Mouse (Mus musculus): ENCODE data around the gene Cpne5. TPM values are rescaled to one million over a fixed set of nuclear protein-coding genes. Genes with fewer than 3 reads are reported as not detected.
"Not testable (repeated sequence)": the region's sequence is repeated elsewhere in the genome, so short reads cannot be mapped to it uniquely, and the experiment has no call there.

Gene Cpne5
- total and polyA plus RNA-seq, 2 experiments from 2014 or later = 61.6 to 65.8 TPM

- Histone ChIP-seq H3K36me3 (ENCODE audit: insufficient read depth, low read length) (no peaks in the 10 kb centered on the region), H3K4me3 (ENCODE audit: low read length) (no peak overlapping the region), H3K4me2 (ENCODE audit: low read depth, low read length) (no peak overlapping the region), H3K9me3 (ENCODE audit: low read length) (no peaks in the 10 kb centered on the region), H3K4me1 (ENCODE audit: insufficient read depth, low read length) (no peaks in the 10 kb centered on the region), H3K27me3 (ENCODE audit: insufficient read depth, low read length) (no peaks in the 10 kb centered on the region), H3K9ac (replicated peaks; ENCODE audit: low read length) (no peak overlapping the region), H3K27ac (no peak overlapping the region)
- no peak for DNase-seq (ENCODE audit: low spot score)
- no peak for TF ChIP-seq CTCF (IDR thresholded peaks at IDR 0.05; ENCODE audit: low read depth)
- 58% methylated on average over 6 of the region's 6 CpGs for WGBS
- no peak for ATAC-seq
These were observed 115.2 kb downstream of the Cpne5 start for GRCm38 (mm10) chr17:29122817-29123216.

DNA sequence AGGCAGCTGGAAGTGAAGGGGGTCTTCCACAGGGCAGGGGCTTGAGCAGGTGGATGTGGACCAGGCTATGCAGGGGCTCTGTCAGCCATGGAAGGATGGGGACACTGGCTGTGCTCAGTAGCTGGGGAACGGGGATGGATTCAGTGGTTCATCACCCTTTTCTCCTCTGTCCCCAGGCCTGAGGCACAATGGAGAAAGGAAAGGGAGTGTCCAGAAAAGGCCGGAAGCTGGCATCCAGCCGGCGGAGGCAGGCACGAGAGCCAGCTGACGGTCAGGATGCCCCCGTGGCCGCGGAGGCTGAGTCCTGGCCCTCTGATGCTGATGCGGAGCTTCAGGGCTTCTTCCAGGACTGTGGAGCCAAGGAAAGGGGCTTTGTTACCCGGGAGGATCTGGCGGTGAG, 117.3 kb downstream of the Cpne5 start:
- Histone ChIP-seq H3K36me3 (ENCODE audit: insufficient read depth, low read length) (no peaks in the 10 kb centered on the region), H3K9me3 (ENCODE audit: low read length) (no peaks in the 10 kb centered on the region), H3K4me2 (ENCODE audit: low read depth, low read length) (no peak overlapping the region), H3K4me3 (ENCODE audit: low read length) (no peak overlapping the region), H3K27me3 (ENCODE audit: insufficient read depth, low read length) (no peaks in the 10 kb centered on the region), H3K9ac (replicated peaks; ENCODE audit: low read length) (no peak overlapping the region), H3K4me1 (ENCODE audit: insufficient read depth, low read length) (no peaks in the 10 kb centered on the region), H3K27ac (no peak overlapping the region)
- no peak for TF ChIP-seq CTCF (IDR thresholded peaks at IDR 0.05; ENCODE audit: low read depth)
- WGBS = 50% methylated on average over 12 of the region's 12 CpGs
- ATAC-seq (no peak), DNase-seq (ENCODE audit: low spot score) (peak; percentile 26)

GRCm38 (mm10) chr17:29118057-29118456, 119.9 kb downstream of the Cpne5 start:
- Histone ChIP-seq H3K27me3 (ENCODE audit: insufficient read depth, low read length) (no peaks in the 10 kb centered on the region), H3K36me3 (ENCODE audit: insufficient read depth, low read length) (no peaks in the 10 kb centered on the region), H3K9me3 (ENCODE audit: low read length) (no peaks in the 10 kb centered on the region), H3K27ac (no peak overlapping the region), H3K4me2 (ENCODE audit: low read depth, low read length) (no peak overlapping the region), H3K4me1 (ENCODE audit: insufficient read depth, low read length) (no peaks in the 10 kb centered on the region), H3K4me3 (ENCODE audit: low read length) (no peak overlapping the region), H3K9ac (replicated peaks; ENCODE audit: low read length) (no peak overlapping the region)
- ATAC-seq = no peak
- no peak for TF ChIP-seq CTCF (IDR thresholded peaks at IDR 0.05; ENCODE audit: low read depth)
- WGBS = 63% methylated on average over 5 of the region's 5 CpGs
- DNase-seq (ENCODE audit: low spot score) = no peak

DNA sequence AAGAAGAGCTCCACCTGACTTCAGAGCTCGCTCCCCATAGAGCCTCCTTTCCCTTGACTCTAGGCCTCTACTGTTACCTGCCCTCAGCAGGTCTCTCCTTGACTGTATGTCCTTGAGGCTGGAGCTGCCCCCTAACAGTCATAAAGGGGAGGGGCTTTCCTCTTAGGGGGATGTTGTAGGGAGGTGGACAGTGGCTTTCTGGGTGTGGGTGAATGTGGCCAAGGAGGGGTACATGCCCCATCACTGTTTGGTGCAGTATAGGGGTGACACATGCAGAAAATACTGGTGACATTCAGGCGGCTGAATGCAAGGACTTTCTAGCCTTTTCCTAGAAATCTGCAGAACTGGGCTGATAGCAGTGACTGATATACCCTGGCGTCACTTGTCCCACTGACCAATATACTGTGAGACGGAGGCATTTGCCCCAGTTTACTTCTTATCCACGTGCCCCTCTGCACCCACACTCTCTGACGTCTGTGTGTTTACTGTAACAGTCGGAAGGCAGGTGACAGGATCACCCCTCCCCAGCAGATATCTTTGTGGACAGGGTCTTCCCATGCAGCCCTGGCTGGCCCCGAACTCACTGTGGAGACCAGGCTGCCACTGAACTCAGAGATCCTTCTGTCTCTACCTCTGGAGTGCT, 120.8 kb downstream of the Cpne5 start:
- H3K9ac ChIP-seq (replicated peaks; ENCODE audit: low read length) = no peak overlapping the region
- DNase-seq (ENCODE audit: low spot score) = no peak
- 79% methylated on average over 8 of the region's 8 CpGs for WGBS
- no peaks in the 10 kb centered on the region for H3K9me3 ChIP-seq (ENCODE audit: low read length)
- no peaks in the 10 kb centered on the region for H3K36me3 ChIP-seq (ENCODE audit: insufficient read depth, low read length)
- no peak overlapping the region for H3K27ac ChIP-seq
- H3K4me1 ChIP-seq (ENCODE audit: insufficient read depth, low read length) = no peaks in the 10 kb centered on the region
- no peak for TF ChIP-seq CTCF (IDR thresholded peaks at IDR 0.05; ENCODE audit: low read depth)
- H3K27me3 ChIP-seq (ENCODE audit: insufficient read depth, low read length) = no peaks in the 10 kb centered on the region
- no peak for ATAC-seq
- no peak overlapping the region for H3K4me3 ChIP-seq (ENCODE audit: low read length)
- H3K4me2 ChIP-seq (ENCODE audit: low read depth, low read length) = no peak overlapping the region

DNA sequence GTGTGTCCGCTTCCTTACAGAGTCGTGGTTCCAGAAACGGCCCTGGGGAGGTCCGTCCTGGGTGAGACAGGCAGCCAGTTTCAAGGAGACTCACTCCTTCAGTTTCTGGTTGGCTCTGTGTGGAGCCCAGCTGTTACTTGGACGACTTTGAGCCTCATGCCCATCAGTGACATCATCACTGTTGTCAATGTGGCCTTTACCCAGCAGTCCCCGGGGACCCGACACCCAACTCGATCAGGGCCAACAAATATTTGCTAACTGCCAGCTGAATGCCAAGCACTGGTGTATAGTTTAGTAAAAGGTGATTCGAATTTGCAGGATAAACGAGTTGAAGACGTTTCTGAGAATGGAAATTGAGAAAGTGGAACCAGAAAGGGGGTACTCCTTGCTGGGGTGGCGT, 121.9 kb downstream of the Cpne5 start:
- no peak for ATAC-seq
- no peak for DNase-seq (ENCODE audit: low spot score)
- H3K4me1 ChIP-seq (ENCODE audit: insufficient read depth, low read length) = no peaks in the 10 kb centered on the region

DNA sequence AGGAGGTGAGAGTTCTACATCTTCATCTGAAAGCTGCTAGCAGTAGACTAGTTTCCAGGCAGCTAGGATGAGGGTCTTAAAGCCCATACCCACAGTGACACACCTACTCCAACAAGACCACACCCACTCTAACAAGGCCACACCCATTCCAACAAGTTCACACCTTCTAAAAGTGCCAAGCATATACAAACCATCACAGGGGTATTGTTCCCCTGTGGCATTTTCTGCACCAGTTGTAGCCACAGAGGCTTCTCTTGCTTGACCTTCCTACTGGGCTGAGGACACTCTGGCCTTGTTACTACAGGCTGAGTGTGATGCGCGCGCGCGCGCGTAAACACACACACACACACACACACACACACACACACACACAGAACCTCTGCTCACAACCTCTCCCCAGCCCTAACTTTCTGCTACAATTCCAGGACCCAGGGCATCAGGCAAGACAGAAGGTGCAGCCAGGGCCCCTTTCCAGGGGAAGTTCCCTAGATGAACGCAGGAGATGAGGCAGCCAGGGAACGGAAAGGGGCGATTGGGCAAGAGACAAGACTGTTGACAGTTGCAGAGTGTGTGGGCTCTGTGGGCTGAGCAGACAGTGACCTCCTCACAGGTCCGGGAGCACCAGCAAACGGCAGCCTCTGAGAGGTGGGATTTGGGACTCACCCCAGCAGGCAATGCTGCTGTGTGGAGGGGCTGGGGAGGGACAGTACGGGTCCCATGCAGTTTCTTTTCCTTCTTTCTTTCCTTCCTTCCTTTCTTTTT, 124.2 kb downstream of the Cpne5 start, which contains the start of gene Rab44:
Rab44 (plus strand) TSS at position 555 of the 762 bp plus-strand sequence.
- Histone ChIP-seq H3K4me1 (ENCODE audit: insufficient read depth, low read length) (no peaks in the 10 kb centered on the region), H3K4me3 (ENCODE audit: low read length) (no peak within 1 kb of the TSS), H3K9me3 (ENCODE audit: low read length) (no peaks in the 10 kb centered on the region), H3K36me3 (ENCODE audit: insufficient read depth, low read length) (no peaks in the 10 kb centered on the region), H3K27me3 (ENCODE audit: insufficient read depth, low read length) (no peaks in the 10 kb centered on the region), H3K9ac (replicated peaks; ENCODE audit: low read length) (no peak within 1 kb of the TSS), H3K27ac (no peak within 1 kb of the TSS), H3K4me2 (ENCODE audit: low read depth, low read length) (no peak within 1 kb of the TSS)
- 91% methylated on average over 13 of the region's 13 CpGs for WGBS
- no peak for TF ChIP-seq CTCF (IDR thresholded peaks at IDR 0.05; ENCODE audit: low read depth)
- DNase-seq (ENCODE audit: low spot score) (no peak), ATAC-seq (no peak)

More for the DNA sequence above, 121.9 kb downstream of the Cpne5 start:
- no peak overlapping the region for H3K9ac ChIP-seq (replicated peaks; ENCODE audit: low read length)
- H3K27me3 ChIP-seq (ENCODE audit: insufficient read depth, low read length) = no peaks in the 10 kb centered on the region
- TF ChIP-seq CTCF (IDR thresholded peaks at IDR 0.05; ENCODE audit: low read depth) = no peak
- no peak overlapping the region for H3K4me2 ChIP-seq (ENCODE audit: low read depth, low read length)
- 69% methylated on average over 12 of the region's 12 CpGs for WGBS
- no peak overlapping the region for H3K4me3 ChIP-seq (ENCODE audit: low read length)
- no peaks in the 10 kb centered on the region for H3K9me3 ChIP-seq (ENCODE audit: low read length)
- no peaks in the 10 kb centered on the region for H3K36me3 ChIP-seq (ENCODE audit: insufficient read depth, low read length)
- no peak overlapping the region for H3K27ac ChIP-seq

DNA sequence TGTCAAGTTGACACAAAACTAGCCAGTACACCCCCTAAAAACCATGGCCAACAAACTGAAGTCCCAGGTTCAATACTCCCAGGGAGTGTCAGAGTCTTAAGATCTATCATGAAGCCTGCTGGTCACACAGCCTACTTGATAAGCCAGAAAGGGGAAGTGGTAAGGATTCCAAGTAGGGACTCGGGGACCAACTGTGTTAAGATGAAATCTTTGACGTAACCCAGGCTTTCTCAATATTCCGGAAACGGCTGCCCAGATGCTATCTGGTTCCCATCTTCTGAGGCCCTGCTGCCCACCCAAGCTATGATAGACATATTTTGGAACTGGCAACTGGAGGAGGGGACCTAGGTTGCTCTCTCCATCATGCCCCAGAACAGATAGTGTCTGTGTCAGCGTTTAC, 126.6 kb downstream of the Cpne5 start:
- H3K9me3 ChIP-seq (ENCODE audit: low read length) = no peaks in the 10 kb centered on the region
- H3K4me3 ChIP-seq (ENCODE audit: low read length) = no peak overlapping the region
- H3K9ac ChIP-seq (replicated peaks; ENCODE audit: low read length) = no peak overlapping the region
- no peak for TF ChIP-seq CTCF (IDR thresholded peaks at IDR 0.05; ENCODE audit: low read depth)
- no peak for DNase-seq (ENCODE audit: low spot score)
- H3K36me3 ChIP-seq (ENCODE audit: insufficient read depth, low read length) = no peaks in the 10 kb centered on the region
- H3K4me2 ChIP-seq (ENCODE audit: low read depth, low read length) = no peak overlapping the region
- no peak overlapping the region for H3K27ac ChIP-seq
- H3K27me3 ChIP-seq (ENCODE audit: insufficient read depth, low read length) = no peaks in the 10 kb centered on the region
- 93% methylated on average over 5 of the region's 5 CpGs for whole genome bisulfite sequencing
- H3K4me1 ChIP-seq (ENCODE audit: insufficient read depth, low read length) = no peaks in the 10 kb centered on the region
- no peak for ATAC-seq

DNA sequence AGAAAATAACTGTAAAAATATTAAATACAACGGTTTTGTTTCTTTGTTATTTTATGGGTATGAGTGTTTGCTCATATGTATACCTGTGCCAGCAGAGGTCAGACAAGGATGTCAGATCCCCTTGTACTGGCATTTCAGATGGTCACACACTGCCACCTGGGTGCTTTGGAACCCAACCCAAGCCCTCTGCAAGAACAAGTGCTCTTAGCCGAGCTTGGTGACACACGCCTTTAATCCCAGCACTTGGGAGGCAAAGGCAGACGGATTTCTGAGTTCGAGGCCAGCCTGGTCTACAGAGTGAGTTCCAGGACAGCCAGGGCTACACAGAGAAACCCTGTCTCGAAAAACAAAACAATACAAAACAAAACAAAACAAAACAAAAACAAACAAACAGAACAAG, 127.6 kb downstream of the Cpne5 start:
- H3K4me1 ChIP-seq (ENCODE audit: insufficient read depth, low read length); H3K27me3 ChIP-seq (ENCODE audit: insufficient read depth, low read length); DNase-seq (ENCODE audit: low spot score); H3K27ac ChIP-seq; H3K9me3 ChIP-seq (ENCODE audit: low read length); ATAC-seq; H3K9ac ChIP-seq (replicated peaks; ENCODE audit: low read length); H3K36me3 ChIP-seq (ENCODE audit: insufficient read depth, low read length); H3K4me2 ChIP-seq (ENCODE audit: low read depth, low read length); H3K4me3 ChIP-seq (ENCODE audit: low read length): not testable (repeated sequence)
- WGBS = 82% methylated on average over 6 of the region's 6 CpGs
